Mouse (Mus musculus): ENCODE measurements around the gene Fcgr2b. TPM values are rescaled to one million over a fixed set of nuclear protein-coding genes. Genes with fewer than 3 reads are reported as not detected.

The Fcgr2b gene
- polyA plus RNA-seq, 2 experiments from 2014 or later, result 0.20 to 0.94 TPM

DNA sequence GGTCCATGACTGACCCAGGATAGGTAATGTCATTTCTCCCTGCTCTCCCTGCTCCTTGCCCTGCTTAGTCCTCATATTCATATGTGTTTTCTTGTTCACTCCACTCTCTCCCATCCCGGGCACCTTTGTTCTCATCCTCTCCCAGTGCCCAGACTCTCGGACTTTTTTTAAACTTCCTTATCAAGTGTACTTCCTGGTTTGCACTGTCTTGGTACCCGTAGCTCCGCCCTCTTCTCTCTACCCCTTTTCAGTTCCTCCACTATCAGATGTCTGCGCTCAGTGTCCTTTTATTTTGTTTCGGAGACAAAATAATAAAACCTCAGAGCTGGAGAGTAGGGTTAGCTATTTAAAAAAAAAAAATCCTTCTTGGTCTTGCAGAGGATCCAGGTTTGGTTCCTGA, 51.9 kb downstream of the Fcgr2b start:
- peak; percentile 52 for ATAC-seq

DNA sequence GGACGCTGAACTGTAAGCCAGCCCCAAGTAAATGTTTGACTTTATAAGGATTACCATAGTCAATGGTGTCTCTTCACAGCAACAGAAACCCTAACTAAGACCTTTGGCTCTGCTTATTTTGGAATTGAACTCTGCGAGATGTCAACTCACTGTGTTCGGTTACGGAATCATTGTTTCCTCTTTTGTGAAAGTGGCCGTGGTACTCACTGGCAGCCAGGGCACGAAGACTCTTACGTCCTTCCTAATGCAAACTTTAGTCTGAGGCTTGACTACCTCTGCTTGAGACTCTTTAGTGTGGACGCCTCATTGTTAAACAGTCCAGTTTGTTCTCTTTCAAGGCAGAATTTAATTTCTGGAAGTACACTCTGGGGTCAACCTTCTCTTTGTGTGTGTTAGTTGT, 57.0 kb downstream of the Fcgr2b start:
- ATAC-seq, result no peak

DNA sequence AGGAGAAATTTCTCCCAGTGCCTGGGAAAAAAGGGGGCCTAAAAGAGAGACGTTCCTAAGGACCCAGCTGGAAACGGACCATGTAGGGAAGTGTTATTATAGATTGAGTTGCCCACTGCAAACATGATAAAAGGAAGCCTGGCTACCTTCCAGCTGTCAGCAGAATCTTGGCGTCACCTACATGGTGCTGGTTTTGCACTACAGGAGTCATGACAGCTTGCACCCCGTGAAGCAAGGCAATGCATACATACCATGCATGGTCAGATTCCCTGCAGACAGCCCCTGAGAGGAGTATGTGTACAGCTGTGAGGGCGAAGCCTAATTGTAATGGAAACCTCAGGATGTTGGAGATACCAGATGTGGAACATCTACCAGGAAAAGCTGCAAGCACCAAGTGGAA, 60.7 kb downstream of the Fcgr2b start:
- no peak for ATAC-seq

DNA sequence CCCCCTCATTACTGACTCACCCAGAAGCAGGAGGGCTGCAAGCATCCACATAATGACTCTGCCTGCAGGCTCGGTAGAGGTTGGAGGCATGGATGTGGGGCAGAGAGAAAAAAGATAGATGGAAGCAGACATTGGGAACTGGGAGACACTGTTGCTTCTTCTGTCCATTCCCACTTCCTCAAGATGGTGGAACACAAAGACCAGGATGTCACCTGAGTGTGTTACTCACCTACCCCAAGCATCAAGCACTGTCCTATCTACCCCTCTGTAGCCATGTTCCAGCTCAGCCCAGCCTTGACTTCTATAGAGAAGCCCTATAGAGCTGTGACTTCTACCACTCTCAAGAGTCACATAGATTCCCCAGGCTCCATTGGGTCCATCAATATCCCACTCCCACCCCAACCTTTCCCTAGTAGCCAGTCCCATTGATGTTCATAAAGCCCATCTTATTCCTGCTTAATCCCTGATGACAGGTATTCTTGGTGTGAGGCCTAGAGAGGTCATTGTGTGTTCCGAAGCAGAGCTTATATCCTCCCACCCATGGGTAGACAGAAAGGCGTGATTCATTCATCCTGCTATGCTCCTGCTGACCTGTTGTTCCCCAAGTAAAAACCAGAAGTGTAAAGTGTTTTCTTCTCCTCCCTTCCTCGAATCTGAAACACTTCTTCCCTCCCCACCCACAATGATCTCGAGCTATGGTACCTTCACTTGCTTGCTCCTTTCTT, 63.3 kb downstream of the Fcgr2b start, which contains the start of gene Fcrlb:
Gene Fcrlb (minus strand): TSS at position 51 of the 725 bp plus-strand sequence.
- no peak for ATAC-seq

DNA sequence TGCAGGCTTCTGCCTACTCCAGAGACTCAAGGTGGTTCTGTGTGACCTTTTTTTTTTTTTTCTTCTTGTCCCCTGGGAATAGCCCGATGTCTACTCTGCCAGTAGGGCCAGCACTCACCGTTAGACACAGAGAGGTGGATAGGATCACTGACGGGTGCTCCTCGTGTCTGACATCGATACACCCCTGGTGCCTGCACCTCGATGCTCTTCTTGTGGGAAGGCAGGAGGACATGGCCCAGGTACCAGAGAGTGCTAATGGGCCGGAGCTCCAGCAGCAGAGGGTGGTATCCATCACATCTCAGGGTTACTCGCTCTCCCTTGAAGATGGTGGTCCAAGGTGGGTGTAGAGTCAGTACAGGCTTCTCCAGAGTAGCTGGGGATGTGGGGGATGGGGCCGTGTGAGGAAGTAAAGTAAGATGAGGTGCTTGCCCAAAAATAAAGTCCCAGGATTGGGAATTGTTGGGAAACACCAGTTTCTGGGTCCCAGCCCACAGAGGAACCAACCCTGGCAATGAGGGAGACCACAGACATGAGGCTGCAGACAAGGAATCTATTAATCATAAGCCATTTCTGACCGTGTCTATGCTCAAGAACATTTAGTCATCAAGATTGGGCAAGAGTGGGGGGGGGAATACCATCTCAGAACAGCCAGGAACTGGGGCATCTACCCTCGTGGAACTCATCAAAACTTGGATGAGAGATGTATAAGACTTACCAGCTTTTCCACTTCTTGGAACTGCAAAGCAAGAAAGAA, 64.3 kb downstream of the Fcgr2b start:
- ATAC-seq, result no peak

Other genes starting within 250 kb of the Fcgr2b start
- gene Atf6, start 108.8 kb downstream of the Fcgr2b start, polyA plus RNA-seq (2017; shearing (Covaris generic)), result 1 to 10 TPM; 6.5 to 8.2 TPM
- not detected for gene Gm26620, start 91.5 kb downstream of the Fcgr2b start, polyA plus RNA-seq (2017; shearing (Covaris generic))
- 10 to 100 TPM; 10.2 to 14.5 TPM for gene Dusp12, start 91.0 kb downstream of the Fcgr2b start, polyA plus RNA-seq (2017; shearing (Covaris generic))
- not detected for gene Fcrlb, start 63.6 kb downstream of the Fcgr2b start, polyA plus RNA-seq (2017; shearing (Covaris generic))
- gene Fcrla, start 49.0 kb downstream of the Fcgr2b start, polyA plus RNA-seq (2017; shearing (Covaris generic)), result 1 to 10 TPM in 1 of 2 experiments, not detected in 1; 4.9 TPM
- under 1 TPM in 1 of 2 experiments, not detected in 1; 0.40 TPM for gene Fcgr4, start 42.4 kb upstream of the Fcgr2b start, polyA plus RNA-seq (2017; shearing (Covaris generic))
- gene Fcgr3, start 88.4 kb upstream of the Fcgr2b start, polyA plus RNA-seq (2017; shearing (Covaris generic)), result under 1 TPM in 1 of 2 experiments, not detected in 1; 0.45 TPM
- gene Cfap126, start 137.4 kb upstream of the Fcgr2b start, polyA plus RNA-seq (2017; shearing (Covaris generic)), result 1 to 10 TPM; 2.1 to 2.4 TPM
- 100 to 1,000 TPM; 102 to 131 TPM for gene Sdhc, start 174.1 kb upstream of the Fcgr2b start, polyA plus RNA-seq (2017; shearing (Covaris generic))
- gene Mpz, start 174.2 kb upstream of the Fcgr2b start, polyA plus RNA-seq (2017; shearing (Covaris generic)), result not detected
- gene Pcp4l1, start 219.7 kb upstream of the Fcgr2b start, polyA plus RNA-seq (2017; shearing (Covaris generic)), result not detected
- gene Nr1i3, start 237.4 kb upstream of the Fcgr2b start, polyA plus RNA-seq (2017; shearing (Covaris generic)), result under 1 TPM; 0.40 to 0.66 TPM
- gene Tomm40l, start 246.0 kb upstream of the Fcgr2b start, polyA plus RNA-seq (2017; shearing (Covaris generic)), result 10 to 100 TPM; 25.1 to 27.8 TPM
- gene Apoa2, start 248.5 kb upstream of the Fcgr2b start, polyA plus RNA-seq (2017; shearing (Covaris generic)), result not detected

All from activated CD4-positive, CD25-positive, alpha-beta regulatory T cell, adult 4 months (primary cell).